Mouse (Mus musculus) ovary, postnatal 14 days (tissue): ENCODE measurements around the gene Slc25a25.

Source experiments
- DNase-seq: peaks from one replicate; pipeline ENCODE4 v3.0.0; 2022; ENCODE audit warnings: low spot score

Slc25a25 gene

GRCm38 (mm10) chr2:32459657-32460056 lies 8.4 kb upstream of the Slc25a25 start:
- no peak for DNase-seq

DNA sequence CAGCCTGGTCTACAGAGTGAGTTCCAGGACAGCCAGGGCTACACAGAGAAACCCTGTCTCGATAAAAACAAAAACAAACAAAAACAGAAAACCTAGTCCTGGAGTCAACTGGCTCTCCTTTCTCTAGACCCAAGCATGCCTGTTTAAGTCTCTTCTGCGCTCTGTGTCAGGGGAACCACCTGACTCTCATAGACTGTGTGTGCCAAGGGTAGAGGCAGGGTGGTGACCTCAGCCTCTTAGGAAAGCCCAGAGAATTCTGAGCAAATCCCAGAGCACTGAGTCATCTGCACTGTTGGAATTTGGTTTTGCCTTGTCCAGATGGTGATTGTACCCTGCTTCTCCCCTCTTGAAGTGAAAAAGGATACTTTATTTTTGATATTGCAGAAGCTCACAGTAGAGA lies 7.1 kb upstream of the Slc25a25 start:
- no peak for DNase-seq

DNA sequence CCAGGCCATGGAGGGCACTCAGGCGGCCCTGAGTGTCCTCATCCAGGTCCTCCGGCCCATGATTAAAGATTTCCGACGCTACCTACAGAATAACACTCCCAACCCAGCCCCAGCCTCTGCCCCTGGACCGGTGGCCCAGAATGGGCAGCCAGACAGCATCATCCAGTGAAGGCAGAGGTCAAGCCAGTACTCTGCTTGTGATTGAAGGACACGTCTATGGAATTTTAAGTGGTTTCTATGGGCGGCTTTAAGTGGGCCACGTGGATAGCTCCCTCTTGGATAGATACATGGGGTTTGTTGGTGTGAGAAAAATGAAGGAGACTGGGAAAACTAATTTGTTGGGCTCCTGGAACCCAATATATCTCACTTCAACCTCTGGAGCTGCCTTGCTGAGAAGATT lies 3.9 kb upstream of the Slc25a25 start:
- DNase-seq = no peak

DNA sequence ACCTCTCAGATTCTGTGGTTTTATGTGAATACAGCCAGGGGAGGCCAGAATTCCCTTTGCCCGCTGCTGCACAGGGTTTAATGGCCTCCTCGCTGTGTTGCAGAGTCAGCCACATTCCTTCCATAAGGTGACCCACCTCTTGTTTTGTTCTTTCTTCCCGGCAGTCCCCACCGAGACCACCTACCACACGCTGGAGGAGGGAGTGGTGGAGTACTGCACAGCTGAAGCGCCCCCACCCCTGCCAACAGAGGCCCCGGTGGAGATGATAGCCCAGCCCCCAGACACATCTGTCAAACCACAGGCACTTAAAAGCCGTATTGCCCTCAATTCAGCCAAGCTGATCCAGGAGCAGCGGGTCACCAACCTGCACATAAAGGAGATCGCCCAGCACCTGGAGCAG lies 3.4 kb upstream of the Slc25a25 start:
- no peak for DNase-seq

DNA sequence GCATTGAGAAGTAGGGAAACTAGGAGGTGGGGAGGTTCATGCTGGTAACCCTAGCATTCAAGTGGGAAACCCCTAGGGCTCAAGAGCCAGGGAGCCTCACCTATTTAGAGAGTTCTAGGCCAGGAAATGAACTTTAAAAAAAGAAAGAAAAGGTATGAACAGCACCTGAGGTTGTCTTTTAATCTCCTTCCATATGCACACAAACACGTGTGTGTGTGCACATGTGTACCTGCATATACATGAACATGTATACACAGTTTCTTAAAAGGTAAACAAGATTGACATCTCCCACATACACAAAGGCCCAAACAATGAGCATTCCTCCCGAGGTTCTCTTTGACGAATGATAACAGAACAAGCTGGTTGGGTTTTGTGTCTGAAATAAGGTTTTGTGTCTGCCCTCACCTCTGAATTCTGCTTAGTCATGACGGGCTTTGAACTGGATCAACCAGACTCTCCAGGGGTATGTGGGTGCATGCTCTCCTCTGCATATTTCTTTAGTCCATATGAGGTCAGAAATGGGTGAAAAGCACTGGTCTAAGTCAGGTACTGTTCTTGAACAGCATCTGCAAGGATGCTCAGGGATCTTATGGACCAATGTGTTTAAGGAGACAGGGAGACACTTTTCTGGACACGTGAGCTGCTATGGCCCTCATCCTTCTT lies 2.5 kb upstream of the Slc25a25 start:
- DNase-seq = no peak

DNA sequence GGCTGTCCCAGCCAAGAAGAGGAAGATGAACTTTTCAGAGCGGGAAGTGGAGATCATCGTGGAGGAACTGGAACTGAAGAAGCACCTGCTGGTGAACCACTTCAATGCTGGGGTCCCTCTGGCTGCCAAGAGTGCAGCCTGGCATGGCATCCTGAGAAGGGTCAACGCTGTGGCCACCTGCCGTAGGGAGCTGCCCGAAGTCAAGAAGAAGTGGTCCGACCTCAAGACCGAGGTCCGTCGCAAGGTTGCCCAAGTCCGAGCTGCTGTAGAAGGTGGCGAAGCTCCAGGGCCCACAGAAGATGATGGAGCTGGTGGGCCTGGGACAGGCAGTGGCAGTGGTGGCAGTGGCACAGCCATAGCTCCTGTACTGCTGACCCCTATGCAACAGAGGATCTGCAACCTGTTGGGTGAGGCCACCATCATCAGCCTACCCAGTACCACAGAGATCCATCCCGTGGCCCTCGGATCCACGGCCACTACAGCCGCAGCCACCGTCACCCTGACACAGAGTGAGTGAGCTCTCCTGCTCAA lies 1.3 kb upstream of the Slc25a25 start:
- DNase-seq = no peak

GRCm38 (mm10) chr2:32451870-32452372 lies 676 bp upstream of the Slc25a25 start:
- peak; percentile 97 for DNase-seq

GRCm38 (mm10) chr2:32449761-32450754 lies 1.2 kb downstream of the Slc25a25 start, which contains the start of gene Naif1:
Gene Naif1, plus strand, starts transcription at chr2:32450457.
- no peak for DNase-seq

DNA sequence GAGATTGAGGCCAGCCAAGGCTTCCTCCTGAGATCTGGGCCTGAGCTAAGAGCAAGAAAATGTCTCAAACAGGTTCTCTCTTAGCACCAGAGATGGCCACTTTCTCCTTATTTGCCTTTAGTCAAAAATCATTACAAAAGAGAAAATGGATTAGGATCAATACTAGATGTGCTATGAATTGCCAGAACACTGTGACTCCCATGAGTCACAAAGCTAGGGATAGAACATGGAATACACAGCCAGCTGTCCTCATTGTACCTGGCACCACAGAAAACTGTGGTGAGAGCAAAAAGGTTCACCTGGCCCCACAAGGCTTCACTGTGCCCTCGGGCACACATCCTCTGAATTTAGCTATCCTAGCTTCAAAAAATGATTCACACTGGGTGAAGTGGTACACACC lies 2.8 kb downstream of the Slc25a25 start:
- DNase-seq = no peak

GRCm38 (mm10) chr2:32447264-32447936 lies 3.8 kb downstream of the Slc25a25 start:
- no peak for DNase-seq

GRCm38 (mm10) chr2:32445535-32445934 lies 5.7 kb downstream of the Slc25a25 start:
- no peak for DNase-seq

DNA sequence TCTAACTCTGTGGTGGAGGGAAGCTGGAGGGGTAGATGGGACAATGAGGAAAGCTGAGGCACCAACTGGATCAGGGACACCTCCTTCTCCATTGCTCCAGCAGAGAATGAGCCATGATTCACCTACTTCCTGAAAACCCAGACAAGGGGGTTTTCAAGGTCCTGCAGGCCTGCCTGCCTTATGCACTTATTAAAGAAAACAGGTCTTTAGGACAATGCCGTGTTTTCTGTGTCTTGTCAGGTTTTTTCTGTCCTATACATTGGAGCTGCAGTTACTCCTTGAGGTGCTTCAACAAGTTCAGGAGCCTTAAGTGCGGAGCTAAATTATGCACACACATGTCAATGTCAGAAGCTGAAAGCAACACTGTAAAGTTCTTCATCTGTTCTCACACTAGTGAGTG lies 9.7 kb downstream of the Slc25a25 start:
- no peak for DNase-seq

GRCm38 (mm10) chr2:32440632-32441031 lies 10.6 kb downstream of the Slc25a25 start:
- DNase-seq = no peak

DNA sequence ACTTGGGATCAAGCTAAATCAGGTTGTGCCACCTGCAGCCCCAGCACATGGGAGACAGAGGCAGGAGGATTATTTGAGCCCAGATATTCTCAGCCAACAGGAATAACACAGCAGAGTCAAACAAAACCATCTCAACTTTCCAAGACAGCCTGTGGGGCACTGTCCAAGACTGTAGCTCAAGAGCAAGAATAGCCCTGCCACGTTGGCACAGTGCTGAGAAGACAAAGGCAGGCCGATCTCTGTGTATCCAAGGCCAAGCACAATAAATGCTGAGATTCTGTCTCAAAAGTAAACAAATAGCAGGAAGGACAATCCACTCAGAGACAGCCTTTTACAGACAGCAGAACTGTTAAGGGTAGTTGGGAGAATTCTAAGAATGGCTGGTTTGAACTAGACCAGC lies 11.1 kb downstream of the Slc25a25 start:
- no peak for DNase-seq

GRCm38 (mm10) chr2:32439177-32439576 lies 12.1 kb downstream of the Slc25a25 start:
- no peak for DNase-seq

- no peak for DNase-seq
Measured at GRCm38 (mm10) chr2:32438733-32439132, 12.5 kb downstream of the Slc25a25 start.

DNA sequence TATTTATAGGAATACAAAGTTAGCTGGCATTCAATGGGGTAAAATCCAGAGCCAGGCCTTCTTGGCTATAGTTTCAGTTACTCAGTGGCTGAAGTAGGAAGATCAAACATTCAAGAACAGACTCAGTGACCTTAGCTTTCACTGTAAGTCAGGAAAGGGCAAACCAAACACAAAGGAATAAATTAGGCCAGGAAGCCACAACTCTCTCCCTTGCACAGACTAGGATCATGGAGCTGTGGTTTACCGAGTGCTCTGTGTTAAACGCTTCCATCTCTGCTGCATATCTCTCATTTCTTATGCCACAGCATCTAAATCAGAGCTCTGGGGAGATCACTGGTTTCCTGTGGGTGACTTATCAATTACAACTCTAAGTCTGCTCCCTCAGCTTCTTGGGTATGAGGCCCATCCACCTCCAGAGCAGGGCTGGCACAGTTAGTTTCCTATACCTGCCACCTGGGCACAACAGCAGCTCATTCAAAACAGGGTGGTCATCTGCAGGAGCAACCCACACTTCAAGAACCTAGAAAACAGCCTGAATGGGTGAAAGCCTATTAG lies 13.6 kb downstream of the Slc25a25 start:
- no peak for DNase-seq

- no peak for DNase-seq
Measured at GRCm38 (mm10) chr2:32436686-32437372, 14.4 kb downstream of the Slc25a25 start.

- DNase-seq = peak; percentile 66
Measured at GRCm38 (mm10) chr2:32430701-32431676, 20.3 kb downstream of the Slc25a25 start.
